Mouse (Mus musculus) neutrophil, adult 83 days (primary cell): ENCODE results near the gene Hvcn1. TPM values are rescaled to one million over a fixed set of nuclear protein-coding genes. Genes with fewer than 3 reads are reported as not detected.

Source experiments
- total RNA-seq, 2 experiments: library from RNA; stranded (reverse); gene quantifications; one replicate each; pipeline ENCODE4 v1.2.4; 2023

Gene Hvcn1
- 100 to 1,000 TPM in 1 of 2 experiments, 10 to 100 TPM in 1; 98.6 to 111 TPM for total RNA-seq

DNA sequence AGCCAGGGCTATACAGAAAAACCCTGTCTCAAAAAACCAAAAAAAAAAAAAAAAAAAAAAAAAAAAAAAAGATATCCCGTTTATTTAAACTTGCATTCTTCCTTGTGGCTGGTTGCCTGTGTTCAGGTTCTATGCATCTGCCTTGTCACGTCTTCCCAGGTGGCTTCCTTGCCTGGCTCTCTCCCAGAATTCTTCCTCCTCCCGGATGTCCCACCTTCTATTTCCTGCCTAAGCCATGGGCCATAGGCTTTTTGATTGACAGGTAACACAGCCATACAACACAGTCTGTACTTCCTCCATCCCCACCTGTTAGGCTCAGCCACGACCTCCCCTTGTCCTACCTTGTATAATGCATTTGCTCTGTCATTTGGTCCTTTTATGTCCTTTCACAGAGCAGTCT lies at the start of gene Hvcn1:
TSS of gene Hvcn1 (plus strand) at position 330 of the 400 bp plus-strand sequence.

DNA sequence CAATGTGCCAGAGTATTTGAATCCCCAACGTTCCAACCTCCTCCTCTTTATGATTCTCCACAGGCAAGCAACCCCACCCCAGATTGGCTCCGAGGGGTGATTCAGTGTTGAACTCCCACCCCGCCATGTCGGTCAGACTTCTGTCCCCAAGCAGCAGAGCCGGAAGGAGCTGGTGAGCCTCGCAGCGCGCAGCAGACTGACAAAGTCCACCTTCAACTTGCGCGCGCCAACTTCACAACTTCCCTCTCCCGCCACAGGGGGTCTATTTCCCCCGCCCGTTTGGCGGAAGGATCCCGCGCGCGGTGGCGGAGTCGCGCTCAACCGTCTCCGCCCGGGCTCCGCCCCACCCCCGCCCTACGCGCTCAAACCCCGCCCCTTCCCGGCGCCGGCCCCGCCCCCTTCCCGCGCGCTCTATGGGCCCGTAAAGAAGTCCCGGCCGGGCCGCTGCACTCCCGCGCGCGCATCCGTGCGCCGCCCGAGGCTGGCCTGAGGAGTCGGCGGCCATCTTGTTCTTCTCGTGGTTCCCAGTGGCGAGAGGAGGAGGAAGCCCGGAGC lies 48.7 kb upstream of the Hvcn1 start, which contains the start of gene Ppp1cc:
TSS of gene Ppp1cc (plus strand) at position 452 of the 555 bp plus-strand sequence.

DNA sequence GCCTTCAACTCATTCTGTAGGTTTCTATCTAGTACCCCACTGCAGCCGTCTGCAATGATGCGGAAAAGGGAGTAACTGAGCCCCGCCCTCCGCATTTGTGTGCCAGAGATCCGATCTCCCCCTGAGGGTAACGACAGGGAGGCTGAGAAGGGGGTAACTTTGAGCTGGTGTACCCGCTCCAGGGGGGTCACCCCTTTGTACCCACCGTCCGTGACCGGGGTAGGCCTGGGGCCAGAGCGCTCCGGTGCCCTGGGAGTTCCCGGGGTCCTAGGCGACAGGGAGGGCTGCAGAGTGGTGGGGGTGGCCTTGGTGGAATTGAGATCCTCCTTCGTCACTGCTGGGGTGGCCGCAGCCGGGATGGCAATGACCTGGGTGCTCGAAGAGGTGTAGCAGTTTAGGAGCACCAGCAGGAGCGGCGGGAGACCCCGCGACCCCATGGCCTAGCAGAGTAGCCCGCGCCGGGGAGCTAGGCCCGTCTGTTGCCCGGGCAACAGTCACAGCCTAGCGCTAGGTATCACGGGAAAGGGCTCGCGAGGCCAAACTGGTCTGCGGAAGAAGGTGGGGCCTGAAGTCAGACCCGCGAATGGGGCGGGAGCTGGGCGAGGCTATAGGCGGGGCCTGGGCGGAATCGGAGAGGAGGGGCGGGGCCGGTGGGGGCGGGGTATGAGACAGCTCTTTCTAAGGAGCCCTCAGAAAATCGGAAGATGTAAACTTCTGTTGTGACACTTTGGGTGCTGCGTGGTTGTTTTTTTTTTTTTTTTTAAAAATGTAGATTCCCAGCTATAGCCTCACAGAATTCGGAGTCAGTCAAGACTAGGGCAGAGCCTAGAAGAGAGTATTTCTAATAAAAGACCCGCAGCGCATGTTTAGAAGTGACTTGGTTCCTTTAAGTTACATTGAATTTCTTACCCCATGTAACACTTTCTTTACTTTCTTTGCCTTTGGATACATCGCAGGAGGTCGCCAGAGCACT lies 57.6 kb downstream of the Hvcn1 start, which contains the start of gene Tctn1:
TSS of gene Tctn1 (minus strand) at position 528 of the 973 bp plus-strand sequence.

DNA sequence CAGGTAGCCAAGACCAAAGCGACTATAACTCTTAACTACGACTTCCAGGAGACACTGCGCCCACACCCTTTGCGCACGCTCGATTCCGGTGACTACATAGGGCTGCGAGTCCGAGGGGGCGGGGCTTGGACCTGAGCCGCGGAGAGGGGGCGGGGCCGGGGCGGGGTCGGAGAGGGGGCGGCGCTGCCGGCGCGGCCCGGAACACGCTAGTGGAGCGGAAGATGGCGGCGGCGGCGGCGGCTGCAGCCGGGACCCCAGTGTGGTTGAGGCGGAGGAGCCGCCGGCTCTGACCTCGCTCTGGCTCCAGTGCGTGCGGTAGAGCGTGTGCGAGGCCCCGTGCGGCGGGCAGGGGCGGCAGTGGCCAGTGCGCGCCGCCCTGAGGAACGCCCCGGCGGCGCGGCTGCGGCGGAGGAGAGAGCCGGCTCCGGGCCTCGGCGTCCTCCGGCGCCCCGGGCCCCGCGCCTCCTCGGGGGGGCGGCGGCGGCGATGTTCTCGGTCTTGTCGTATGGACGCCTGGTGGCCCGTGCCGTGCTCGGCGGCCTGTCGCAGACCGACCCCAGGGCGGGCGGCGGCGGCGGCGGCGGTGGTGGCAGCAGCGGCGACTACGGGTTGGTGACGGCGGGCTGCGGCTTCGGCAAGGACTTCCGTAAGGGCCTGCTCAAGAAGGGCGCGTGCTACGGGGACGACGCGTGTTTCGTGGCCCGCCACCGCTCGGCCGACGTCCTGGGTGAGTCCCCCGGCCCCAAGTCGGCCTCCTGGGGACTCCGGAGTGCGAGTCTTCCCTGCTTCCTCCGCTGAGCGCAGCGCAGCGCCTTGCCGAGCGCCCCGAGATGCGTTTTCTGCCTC lies 77.8 kb downstream of the Hvcn1 start, which contains the start of gene Pptc7:
TSS of gene Pptc7 (plus strand) at position 183 of the 846 bp plus-strand sequence.

Other genes starting within 250 kb of the Hvcn1 start
- 1 to 10 TPM in 1 of 2 experiments, under 1 TPM in 1; 0.79 to 2.5 TPM for gene Cux2, start 156.7 kb upstream of the Hvcn1 start, total RNA-seq
- gene Myl2, start 105.9 kb upstream of the Hvcn1 start, total RNA-seq: 1 to 10 TPM; 4.2 to 6.6 TPM
- gene Ccdc63, start 66.0 kb upstream of the Hvcn1 start, total RNA-seq: 1 to 10 TPM; 6.2 to 9.1 TPM
- 100 to 1,000 TPM; 201 to 214 TPM for gene Ppp1cc, start 48.5 kb upstream of the Hvcn1 start, total RNA-seq
- 1 to 10 TPM; 8.0 TPM for gene Tctn1, start 57.7 kb downstream of the Hvcn1 start, total RNA-seq
- gene Pptc7, start 77.6 kb downstream of the Hvcn1 start, total RNA-seq: 10 to 100 TPM; 14.5 to 18.4 TPM
- 1 to 10 TPM; 1.1 to 2.4 TPM for gene Rad9b, start 147.4 kb downstream of the Hvcn1 start, total RNA-seq
- gene Vps29, start 147.6 kb downstream of the Hvcn1 start, total RNA-seq: 10 to 100 TPM; 57.0 to 59.9 TPM
- 10 to 100 TPM; 14.4 to 14.6 TPM for gene Gpn3, start 165.1 kb downstream of the Hvcn1 start, total RNA-seq
- gene Fam216a, start 165.6 kb downstream of the Hvcn1 start, total RNA-seq: 1 to 10 TPM; 5.4 to 5.6 TPM
- 100 to 1,000 TPM; 562 to 596 TPM for gene Arpc3, start 185.1 kb downstream of the Hvcn1 start, total RNA-seq
- 10 to 100 TPM; 24.4 to 26.2 TPM for gene Anapc7, start 214.9 kb downstream of the Hvcn1 start, total RNA-seq